Mouse (Mus musculus): ENCODE measurements around the gene Stac2.

DNA sequence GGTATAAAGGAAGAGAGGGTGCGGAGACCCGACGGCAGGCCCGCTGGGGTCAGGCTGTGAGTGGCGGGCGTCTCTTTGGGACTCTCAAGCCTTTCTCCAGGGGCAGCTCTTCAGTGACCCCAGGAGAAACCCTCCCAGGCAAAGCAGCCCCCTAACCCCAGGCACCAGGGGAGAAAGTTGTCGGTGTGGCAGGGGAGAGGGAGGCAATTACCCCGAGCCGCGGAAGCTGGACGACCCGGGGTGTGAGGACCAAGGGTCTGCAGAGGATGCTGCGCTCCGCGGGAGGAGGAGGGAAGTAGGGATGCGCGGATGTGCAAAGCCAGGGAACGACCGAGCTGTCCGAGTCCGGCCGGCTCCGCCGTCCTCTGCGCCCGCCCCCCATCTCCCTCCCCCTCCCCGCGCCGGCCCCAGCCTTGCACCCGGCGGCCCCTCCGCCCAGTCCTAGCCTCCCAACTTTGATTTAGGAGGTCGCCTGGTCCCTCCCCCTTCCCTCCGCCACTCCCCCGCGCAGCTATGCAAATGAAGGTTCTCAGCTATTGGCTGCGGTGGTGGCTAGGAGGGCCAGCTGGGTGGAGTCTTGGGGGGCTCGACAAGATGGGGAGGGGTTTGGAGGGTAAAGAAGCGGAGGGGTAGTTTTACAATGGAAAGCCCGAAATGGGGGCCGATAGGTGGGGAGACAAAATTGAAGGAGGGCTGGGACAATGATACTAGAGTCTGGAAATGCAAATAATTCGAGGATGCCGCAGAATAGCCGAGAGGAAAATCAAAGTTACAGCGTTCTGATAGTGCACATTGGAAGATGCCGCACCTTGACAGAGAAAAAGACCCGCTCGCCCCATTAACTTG is at the start of gene Stac2:
- TF ChIP-seq CTCF (IDR thresholded peaks at IDR 0.05; ENCODE audit: control insufficient read depth, insufficient read depth, low read length): no peak
- no peak for TF ChIP-seq POLR2A (IDR thresholded peaks at IDR 0.05; ENCODE audit: borderline replicate concordance, control insufficient read depth, low read depth, low read length)

Data from bone marrow, adult 2 months (tissue).